Mouse (Mus musculus) bone marrow macrophage, adult 2 months (primary cell): ENCODE measurements around the gene Plxnd1.

Experiments used
- CTCF ChIP-seq: IDR thresholded peaks from 2 replicates; pipeline ENCODE4 v1.5.1; 2012; ENCODE audit warnings: low read depth, mild to moderate bottlenecking, low read length, moderate library complexity
- POLR2A ChIP-seq: IDR thresholded peaks from 2 replicates; pipeline ENCODE4 v1.6.1; 2012; ENCODE audit warnings: mild to moderate bottlenecking, low read depth, low read length, borderline replicate concordance

- TF ChIP-seq POLR2A (no peak), CTCF (no peak)
These were observed 88.3 kb downstream of the Plxnd1 start for GRCm38 (mm10) chr6:115906455-115906854.
